Mouse (Mus musculus) E14TG2a.4 (cell line): ENCODE data around the gene Ankrd60.

Source experiments
- CTCF ChIP-seq: conservative IDR thresholded peaks from 2 replicates; pipeline ENCODE4 v1.5.1; 2014; ENCODE audit warnings: low read length
- NANOG ChIP-seq: IDR thresholded peaks from 2 replicates; pipeline ENCODE4 v1.6.1; 2014; ENCODE audit warnings: borderline replicate concordance, low read length, mixed read lengths
- POU5F1 ChIP-seq: IDR thresholded peaks from 2 replicates; pipeline ENCODE4 v1.6.1; 2014; ENCODE audit warnings: low read length, borderline replicate concordance

- TF ChIP-seq CTCF (no peak), POU5F1 (no peak), NANOG (no peak)
Measured at GRCm38 (mm10) chr2:173528493-173528892, 49.7 kb downstream of the Ankrd60 start.
